Mouse (Mus musculus) frontal cortex, adult 2 months (tissue): ENCODE measurements around the gene Slc25a22. TPM values are rescaled to one million over a fixed set of nuclear protein-coding genes. Genes with fewer than 3 reads are reported as not detected.
A peak's percentile ranks its signal among the peaks of the same experiment; 100 is the strongest.

Experiments used
- DNase-seq, 2 experiments: peaks; one replicate each; pipeline ENCODE4 v3.0.0; 2022; ENCODE audit warnings: low spot score in 1 of 2; ENCODE audit errors: extremely low spot score in 1 of 2
- polyA plus RNA-seq: library from polyadenylated mRNA; depleted of rRNA; stranded (reverse); fragments of >200 nt; gene quantifications from 2 replicates; pipeline ENCODE4 v1.2.3, GENCODE M21; 2012; rRNA removed

Slc25a22 gene
- polyA plus RNA-seq = 227 and 251 TPM in 2 replicates

DNA sequence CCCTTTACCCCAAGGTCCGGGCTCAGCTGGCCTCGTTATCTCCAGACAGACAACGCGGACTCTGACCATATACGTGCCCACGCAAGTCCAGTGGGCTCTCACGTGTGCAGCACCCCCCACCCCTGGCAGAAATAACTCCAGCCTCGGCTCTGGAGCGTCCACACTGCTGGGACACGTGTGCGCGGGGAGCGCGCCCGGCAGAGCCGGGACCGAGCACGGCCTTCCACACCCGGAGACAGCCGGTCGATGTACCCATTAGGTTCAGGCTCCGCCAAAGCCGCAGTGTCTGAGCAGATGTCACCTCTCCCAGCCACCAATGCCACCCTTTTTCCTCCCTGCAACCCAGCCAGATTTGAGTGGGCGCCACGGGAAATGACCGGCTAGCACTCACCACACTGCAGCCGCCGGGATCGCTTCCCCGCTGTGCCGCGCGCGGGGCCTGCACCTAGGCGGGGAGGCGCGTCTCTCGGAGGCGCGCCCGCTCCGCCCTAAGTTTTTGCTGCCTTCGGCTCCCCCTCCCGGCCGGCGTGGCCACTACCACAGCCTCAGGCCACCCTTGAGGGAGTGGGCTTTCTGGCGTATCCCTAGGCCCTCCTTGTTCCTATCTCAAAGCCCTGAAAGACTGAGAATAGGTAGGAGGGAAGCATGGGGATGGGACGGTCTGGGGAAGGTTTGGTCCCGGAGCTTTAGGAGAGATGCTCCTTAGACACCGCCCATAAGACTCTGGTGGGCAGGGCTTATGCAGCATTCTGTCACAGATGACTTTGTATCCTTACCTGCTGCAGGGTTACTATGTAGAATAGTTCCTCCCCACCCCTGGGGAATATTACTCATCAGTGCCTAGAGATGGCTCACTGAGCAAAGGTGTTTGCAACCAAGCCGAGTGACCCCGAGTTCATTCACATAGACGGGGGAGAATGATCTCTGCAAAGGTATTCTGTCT lies at the start of gene Slc25a22:
Gene Slc25a22, minus strand, starts transcription at position 715 of the 943 bp plus-strand sequence.
- peak in 1 of 2 experiments; percentile 81 for DNase-seq

DNA sequence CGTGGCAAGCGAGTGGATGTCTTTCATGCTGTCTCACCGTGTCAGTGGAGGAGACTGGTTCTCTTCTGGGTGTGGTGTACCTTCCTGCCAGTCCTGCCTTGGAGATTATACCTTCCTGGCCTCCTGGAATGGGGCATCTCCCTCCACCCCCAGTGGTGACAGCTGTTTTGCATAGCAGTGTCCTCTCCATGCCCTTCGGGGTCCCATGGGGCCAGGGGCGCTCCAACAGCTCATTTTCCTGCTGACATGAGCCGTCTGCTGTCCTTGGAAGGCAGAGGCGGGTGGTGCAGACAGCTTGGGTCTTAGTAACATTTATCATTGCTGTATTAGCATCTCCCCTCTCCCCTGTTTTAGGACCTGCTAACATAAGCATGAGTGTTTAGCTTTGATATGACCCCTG lies 49.4 kb upstream of the Slc25a22 start:
- no peak for DNase-seq

DNA sequence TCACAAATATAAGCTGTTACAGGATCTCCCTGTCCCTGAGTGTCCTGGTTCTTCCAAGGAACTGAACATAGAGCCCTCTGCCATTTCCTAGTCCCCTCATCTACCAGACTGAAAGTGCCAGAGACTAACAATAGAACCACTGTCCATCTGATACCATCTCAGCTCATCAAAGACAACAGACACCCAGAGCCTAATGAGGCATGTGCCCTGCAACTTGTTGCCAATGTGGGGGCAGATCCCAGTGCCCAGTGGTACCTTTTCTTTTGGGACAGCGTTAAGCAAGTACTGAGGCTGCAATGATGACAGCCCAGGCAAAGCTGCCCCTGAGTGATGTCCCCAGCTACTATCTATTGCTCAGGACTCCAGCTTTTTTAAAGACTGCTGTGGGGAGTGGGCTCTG lies 48.5 kb upstream of the Slc25a22 start:
- DNase-seq = no peak

DNA sequence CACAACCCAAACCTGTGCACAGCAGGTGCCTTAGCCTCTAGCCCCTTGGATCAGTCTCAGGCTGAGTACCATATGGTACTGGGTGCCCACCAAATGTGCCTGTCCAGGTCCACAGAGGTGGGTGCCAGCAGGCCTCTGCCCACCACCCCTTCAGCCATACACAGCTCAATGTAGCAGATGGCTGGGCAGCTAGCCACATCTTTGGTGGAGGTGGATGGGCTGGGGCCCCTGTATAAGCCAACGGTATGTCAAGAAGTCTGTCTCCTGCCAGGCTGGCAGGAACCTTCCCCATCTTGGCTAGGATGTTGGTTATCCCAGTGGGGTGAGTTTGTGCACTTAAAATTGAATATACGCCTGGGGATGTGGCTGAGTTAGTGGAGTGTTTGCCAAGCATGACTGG lies 47.9 kb upstream of the Slc25a22 start:
- no peak for DNase-seq

DNA sequence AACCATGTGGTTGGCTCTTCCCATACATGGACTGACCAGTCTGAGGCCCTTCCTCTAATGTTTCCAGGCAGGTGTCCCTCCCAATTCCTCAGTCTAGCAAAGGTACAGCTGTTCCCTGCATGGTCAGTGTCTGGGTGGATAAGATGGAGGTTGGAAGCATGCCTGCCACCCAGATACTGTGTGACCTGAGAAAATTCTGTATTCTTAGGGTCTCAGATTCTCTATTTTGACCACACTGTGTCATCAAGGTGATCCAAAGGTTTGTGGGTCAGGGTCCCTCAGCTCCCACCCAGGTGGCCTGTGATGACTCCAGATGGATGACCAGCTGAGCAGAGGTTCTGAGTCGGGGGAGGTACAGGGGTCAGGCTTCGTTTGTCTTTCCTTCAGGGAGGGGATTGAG lies 47.5 kb upstream of the Slc25a22 start:
- no peak for DNase-seq

DNA sequence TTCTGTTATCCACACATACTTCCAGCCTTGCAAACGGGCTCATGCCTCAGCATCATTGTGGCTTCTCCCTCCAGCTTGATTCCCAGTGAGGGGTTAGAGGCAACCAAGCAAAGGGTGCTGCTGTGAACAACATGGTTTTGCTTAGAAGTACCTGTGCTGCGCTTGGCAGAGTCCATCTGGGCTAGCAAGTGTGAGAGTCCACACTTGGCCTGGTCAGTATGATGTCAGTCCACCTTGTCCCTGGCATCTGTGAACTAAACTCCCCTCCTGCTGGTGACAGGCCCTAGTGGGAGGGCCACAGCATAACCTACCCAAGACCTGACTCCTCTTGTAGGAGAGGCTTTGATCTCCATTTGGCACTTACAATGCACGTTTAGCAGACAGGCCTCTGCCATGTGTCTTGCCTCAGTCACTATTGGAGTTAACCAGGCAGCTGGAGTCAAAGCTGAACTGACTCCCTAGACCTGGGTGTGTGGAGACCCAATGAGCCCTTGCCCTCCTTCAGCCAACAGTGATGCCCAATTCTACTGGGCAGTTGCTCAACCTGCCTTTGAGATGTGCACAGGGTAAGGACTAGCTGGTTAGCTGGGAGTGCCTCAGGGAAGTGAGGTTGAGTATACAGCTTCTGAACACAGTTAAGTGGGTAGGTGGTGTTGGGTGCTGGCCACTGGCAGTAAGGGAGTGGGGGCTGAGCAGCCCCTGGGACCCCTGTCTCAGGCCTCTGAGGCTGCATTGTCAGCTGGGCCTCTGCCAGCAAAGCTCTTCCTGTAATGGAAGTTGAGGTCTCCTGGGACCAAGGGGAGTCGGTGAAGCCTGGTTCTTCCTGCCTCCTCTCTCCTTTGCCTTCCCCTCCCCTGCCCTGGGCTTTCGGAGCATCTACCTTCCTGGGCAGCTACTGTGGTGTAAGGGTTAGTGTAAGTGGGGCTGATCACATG lies 46.8 kb upstream of the Slc25a22 start:
- DNase-seq = no peak

DNA sequence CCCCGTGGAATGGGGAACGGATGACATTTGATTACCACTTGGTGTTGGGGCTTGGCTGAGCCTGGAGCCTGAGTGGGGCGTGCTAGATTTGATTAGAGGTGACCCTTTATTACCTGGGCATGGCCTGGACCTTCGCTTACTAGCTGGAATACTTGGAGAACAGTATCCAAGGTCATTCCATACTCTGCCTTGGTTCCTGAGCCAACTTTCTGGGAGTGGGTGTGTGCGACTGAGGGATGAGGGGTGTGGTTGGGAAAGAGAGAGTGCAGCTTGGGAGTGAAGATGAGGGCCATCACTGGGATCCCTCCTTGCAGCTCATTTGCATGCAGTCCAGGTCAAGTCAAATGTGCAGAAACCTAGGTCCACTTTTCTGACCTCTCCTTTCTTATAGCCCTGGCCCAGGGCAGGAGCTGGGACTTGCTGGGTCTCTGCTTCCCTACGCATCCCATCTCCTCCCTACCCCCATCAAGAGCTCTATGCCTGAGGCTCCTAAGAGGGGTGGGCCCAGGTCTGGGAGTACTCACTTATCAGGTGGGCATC lies 45.5 kb upstream of the Slc25a22 start:
- no peak for DNase-seq

DNA sequence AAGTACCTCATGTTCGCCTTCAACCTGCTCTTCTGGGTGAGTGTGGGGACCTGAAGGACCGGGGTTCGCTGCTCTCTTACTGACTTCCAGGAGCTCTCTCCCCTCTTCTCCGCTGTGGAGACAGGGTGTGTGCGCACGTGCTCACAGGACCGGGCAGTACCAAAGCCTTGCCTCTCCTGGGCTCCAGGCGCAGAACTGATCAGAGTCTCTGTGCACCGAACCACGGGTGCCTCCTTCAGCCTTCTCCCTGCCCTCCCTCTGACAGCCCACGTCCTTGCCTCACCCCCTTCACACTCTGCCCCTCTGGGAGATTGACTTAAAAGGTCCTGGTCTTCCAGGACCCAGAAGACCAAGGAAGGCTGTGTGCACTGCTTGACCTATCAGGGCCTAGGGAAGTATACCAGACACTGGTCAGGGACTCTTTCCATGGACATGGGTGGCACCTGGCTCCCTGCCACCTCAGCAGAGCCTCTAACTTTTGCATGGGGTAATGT lies 44.9 kb upstream of the Slc25a22 start:
- no peak for DNase-seq

DNA sequence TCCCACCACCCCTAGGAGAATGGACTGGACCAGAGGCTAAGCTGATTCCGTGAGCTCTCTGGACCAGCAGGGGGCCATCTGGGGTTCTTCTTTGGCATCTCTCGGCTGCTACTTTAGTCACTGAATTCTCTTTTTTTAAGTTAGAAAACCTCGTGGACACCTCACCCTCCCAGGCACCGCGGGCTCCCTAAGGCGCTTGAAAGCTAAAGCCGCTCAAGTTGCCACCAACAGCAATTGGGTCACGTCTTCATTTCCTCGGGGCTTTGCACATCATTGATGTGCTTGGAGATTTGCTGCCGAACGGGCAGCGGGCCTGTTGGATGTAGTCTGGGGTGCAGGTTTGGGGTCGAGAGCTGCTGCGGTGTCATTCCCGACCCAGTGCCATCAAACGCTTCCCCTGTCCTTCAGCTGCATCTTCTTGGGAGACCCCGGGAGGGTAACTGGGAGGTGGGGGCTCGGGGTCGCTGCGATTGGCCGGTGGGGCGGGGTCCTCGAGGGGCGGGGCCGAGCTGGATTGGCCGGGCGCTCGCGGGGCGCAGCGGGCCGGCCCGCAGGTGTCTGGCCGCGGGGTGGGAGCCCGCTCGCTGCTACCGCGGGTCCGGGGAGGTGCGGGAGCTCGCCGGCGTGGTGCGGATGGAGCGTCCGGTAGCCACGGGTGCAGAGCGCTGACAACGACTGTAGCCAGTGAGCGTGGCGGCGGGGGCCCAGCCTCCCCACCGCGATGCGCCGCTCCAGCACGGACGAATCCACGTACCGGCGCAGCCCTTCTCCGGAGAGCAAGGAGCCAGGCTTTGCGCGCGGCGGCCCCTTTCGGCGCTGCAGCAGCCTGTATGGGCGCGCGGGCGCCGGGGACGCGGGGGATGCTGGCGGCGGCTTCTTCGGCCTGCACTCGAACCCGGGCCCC lies 44.1 kb upstream of the Slc25a22 start:
- DNase-seq = peak in 1 of 2 experiments; percentile 61

DNA sequence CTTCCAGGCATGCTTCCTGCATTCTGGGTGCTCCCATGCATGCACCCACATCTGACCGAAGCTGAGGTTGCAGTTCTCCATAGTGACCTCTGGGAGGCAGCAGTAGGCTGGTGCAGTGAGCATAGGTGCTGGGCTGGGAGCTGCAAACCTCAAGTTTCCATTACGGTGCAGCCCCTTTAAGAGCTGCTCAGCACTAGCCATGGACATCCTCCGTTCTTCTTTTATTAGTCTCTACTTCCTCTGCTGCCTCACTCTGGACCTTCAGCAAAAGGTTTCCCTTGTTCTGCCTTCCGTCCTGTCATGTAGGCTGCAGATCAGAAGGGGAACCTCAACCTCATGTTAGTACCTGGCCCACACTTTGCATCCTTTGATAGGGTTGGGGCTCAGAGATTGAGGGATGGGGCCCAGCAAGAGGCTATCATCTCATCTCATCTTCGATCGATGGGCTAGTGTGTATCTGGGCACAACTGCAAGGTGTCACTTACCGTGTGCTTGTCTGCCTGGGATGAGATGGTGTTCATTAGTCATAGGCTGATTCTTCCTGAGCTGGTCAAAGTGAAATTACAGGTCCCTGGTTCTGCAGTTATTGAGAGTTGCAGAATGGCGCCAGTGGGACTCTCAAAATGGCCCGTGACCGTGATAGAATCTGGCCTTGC lies 43.3 kb upstream of the Slc25a22 start:
- peak in 1 of 2 experiments; percentile 85 for DNase-seq

DNA sequence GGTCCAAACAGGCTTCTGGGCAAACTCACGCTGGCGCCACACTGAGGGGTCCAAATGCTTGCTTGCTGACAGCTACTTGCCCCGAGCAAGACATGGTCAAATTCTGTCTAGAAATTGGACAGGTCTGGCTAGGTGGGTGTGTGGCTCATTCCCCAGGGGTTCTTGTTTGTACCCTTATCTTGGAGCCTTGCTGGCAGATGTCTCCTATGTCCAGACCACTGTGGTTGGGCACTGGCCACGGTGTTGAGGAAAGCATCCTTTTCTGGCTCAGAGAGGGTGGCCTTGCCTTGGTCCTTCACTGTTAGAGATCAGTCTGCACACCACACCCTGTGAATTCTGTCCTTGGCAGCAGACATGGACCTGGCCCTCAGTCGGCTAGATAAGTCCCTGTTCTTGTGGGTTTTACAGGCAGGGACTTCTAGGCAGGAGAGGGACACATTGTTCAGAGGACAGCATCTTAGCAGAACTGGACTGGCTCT lies 40.6 kb upstream of the Slc25a22 start:
- DNase-seq = no peak

DNA sequence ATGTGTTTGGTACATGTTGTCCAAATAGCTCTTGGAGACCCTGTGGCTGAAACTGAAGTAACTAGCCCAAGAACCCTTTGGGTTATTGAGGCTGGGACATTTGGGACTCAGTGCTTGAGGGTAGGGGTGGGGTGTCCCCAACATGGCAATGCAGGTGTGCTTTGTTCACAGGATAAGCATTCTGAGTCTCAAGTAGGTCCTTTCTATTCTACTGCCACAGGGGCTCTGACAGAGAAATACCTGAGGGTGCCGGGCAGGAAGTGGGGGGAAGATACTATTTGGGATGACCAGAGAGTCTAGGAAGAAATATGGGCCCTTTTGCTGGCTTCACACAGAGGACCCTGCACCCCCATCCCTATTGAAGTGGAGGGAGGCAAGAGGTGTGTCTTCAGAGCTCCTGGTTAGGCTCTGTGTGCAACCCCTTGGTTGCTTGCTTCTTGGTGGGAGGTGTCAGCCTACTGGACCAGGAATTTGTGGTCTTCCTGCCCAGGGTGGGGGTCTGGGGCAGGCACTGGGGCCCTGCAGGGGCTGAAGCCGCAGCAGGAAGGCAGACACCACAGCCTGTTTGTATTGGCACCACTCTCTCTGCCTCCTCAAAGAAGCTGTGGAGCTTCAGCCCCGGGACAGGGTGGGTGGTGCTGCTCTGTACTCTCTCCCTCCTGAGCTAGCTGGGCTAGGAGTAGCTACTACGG lies 40.0 kb upstream of the Slc25a22 start:
- DNase-seq = no peak

DNA sequence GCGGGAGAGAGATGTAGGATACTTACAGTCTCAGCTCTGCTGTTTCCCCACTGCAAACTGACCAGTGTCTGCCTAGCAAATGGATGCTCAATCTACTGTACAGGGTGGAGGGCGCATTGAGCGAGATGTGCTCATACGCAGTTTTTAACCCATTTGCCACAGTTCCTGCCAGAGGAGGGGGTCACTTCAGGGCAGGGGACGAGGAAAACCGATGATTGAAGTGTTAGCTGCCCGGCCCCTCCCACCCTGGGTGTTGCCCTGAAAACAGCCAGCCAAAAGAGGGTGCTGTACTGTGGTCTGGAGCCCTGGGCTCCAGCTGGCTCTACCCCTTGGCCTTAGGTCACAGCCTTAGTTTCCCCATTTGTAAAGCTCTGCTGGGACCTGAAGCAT lies 39.3 kb upstream of the Slc25a22 start:
- no peak for DNase-seq

DNA sequence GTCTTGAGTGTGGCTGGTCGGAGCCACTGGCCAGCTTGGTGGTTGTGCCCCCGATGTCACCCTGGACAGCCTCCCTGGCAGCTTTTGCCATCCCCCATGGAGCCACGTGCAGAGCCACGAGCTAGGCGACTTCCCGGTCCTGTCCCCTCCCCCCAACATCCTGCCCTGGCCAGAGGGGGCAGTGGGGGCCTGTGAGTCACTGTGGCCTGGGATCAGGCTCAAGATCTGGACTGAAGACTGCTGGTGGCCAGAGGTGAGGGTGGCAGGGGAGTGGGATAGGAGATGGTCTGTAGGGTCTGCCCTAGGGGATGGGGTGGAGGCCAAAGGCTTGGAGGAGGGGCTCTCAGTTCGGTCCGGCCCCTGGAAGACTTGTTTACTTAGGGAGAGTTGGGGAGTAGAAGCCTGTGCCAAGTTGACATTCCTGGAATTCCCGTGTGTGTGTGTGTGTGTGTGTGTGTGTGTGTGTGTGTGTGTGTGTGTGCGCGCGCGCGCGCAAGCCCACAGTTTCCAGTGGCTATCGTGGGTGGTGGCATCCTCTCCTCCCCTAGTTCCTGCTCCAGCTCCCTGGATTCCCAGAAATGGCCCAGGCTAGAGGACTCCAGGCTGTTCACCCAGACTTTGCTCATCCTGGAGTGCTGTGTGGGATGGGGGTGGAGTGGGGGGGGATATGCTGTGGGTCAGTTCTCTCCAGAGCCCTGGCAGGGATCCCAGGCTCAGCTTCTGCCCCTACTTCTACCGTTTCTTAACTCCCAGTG lies 38.7 kb upstream of the Slc25a22 start:
- DNase-seq = peak in 1 of 2 experiments; percentile 55

DNA sequence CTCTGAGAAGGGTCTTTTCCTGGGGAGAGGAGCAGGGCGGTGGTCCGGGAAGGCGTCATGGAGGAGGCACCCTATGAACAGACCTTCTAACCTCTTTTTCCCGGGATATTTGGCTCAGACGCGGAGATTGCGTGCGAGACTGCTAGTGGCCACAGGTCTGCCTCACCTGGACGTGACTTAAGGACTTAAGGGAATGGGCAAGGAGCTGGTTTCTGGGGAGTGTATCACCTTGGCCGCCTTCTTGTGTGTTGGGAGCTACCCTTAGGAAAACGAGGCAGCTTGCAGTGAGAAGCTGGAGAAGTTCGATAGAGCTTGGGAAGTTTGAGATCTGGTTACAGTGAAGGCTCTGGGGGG lies 38.1 kb upstream of the Slc25a22 start:
- DNase-seq = no peak

DNA sequence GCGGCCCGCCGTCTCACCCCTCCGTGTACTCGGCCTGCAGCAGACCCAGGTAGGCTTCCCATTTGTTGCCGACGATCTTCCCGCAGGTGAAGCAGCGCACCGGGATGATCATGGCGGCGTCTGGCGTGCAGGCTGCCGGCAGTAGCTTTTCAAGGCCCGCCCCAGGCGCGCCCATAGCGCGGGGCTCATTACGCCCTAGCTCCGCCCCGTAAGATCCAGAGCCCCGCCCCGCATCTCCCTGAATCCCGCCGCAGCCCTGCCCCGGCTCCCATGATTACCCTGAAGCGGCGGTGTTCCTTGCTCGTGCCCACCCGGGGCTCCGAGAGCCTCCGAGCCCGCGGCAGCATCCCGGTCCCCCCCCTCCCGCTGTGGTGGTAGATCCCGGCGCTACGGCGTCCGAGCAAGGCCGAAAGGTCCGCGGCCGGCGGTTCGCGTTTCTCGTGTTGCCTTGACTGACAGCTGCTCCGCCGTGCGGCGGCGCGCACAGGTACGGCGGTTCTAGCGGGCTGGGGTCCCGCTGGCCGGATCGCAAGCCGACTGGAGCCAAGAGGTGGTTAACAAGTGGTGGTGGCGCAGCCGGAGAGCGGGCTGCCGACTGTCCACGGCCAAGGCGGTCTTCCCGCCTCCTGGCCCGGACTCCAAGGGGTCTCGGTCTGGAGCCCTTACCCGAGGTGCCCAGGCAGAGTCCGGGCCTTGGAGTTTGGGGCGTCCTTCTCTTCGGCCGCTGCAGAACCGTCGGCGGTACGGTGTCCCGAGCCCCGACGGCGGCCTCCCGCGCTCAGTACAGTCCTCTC lies 37.5 kb upstream of the Slc25a22 start, which contains the start of the genes Polr2l and Tspan4:
Gene Polr2l, minus strand, starts transcription at position 122 of the 794 bp plus-strand sequence.
Gene Tspan4, plus strand, starts transcription at position 230 of the 794 bp plus-strand sequence.
- peak in 1 of 2 experiments; percentile 81 for DNase-seq

DNA sequence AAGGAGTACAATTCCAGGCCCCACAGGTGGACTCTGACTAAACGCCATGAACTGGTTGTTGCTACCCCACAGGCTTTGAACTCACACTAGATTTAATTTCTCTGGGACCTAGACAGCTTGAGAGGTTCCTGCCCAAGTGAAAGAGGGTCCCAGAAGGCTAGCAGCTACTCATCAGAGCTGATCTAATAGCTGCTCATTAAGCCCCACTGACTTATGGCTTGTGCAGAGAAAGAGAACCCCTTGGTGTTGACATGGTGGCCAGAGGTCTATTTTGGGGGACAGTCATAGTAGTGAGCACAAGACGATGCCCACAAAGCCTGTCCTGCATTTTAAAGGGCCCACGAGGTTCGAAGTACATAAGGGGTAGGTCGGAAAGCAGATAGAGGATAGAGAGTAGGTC lies 36.5 kb upstream of the Slc25a22 start:
- DNase-seq = no peak
